Mouse (Mus musculus): Measurements from ENCODE around the gene Gm20696. TPM values are rescaled to one million over a fixed set of nuclear protein-coding genes. Genes with fewer than 3 reads are reported as not detected.

Gene Gm20696
- total and polyA plus RNA-seq, 3 experiments: 1.5 to 7.1 TPM; not detected in 1

GRCm38 (mm10) chr6:99258346-99258745, 408.3 kb downstream of the Gm20696 start:
- Histone ChIP-seq H3K9me3 (replicated peaks) (no peaks in the 10 kb centered on the region), H3K4me3 (ENCODE audit: low read depth, low read length) (no peak overlapping the region), H3K4me1 (ENCODE audit: insufficient read depth, low read depth, low read length) (no peaks in the 10 kb centered on the region), H3K27me3 (ENCODE audit: insufficient read depth, low read length) (no peaks in the 10 kb centered on the region), H3K36me3 (replicated peaks) (peaks cover 7% of the 10 kb centered on the region)
- no peak for ATAC-seq (ENCODE audit: extremely low read depth, insufficient number of reproducible peaks, low FRiP score, poor library complexity, severe bottlenecking)
- TF ChIP-seq POLR2AphosphoS5 (IDR thresholded peaks at IDR 0.05; ENCODE audit: insufficient replicate concordance, low read depth, low read length) (no peak), TAL1 (conservative IDR thresholded peaks at IDR 0.05; ENCODE audit: low read depth, low read length) (no peak), CTCF (IDR thresholded peaks at IDR 0.05; ENCODE audit: low read depth, low read length) (no peak), GATA2 (IDR thresholded peaks at IDR 0.05; ENCODE audit: borderline replicate concordance, low read depth, low read length) (no peak), GATA1 (IDR thresholded peaks at IDR 0.05; ENCODE audit: borderline replicate concordance, low read length) (no peak)
- DNase-seq (ENCODE audit: low spot score): no peak

- H3K4me1 ChIP-seq (ENCODE audit: insufficient read depth, low read depth, low read length): no peaks in the 10 kb centered on the region
- H3K4me3 ChIP-seq (ENCODE audit: low read depth, low read length): no peak overlapping the region
- no peak for ATAC-seq (ENCODE audit: extremely low read depth, insufficient number of reproducible peaks, low FRiP score, poor library complexity, severe bottlenecking)
- DNase-seq (ENCODE audit: low spot score): no peak
- H3K27me3 ChIP-seq (ENCODE audit: insufficient read depth, low read length): no peaks in the 10 kb centered on the region
- H3K9me3 ChIP-seq (replicated peaks): no peaks in the 10 kb centered on the region
- peaks cover 7% of the 10 kb centered on the region for H3K36me3 ChIP-seq (replicated peaks)
- TF ChIP-seq GATA1 (IDR thresholded peaks at IDR 0.05; ENCODE audit: borderline replicate concordance, low read length): no peak
- no peak for TF ChIP-seq POLR2AphosphoS5 (IDR thresholded peaks at IDR 0.05; ENCODE audit: insufficient replicate concordance, low read depth, low read length)
- no peak for TF ChIP-seq CTCF (IDR thresholded peaks at IDR 0.05; ENCODE audit: low read depth, low read length)
- no peak for TF ChIP-seq TAL1 (conservative IDR thresholded peaks at IDR 0.05; ENCODE audit: low read depth, low read length)
- TF ChIP-seq GATA2 (IDR thresholded peaks at IDR 0.05; ENCODE audit: borderline replicate concordance, low read depth, low read length): no peak
Observed at GRCm38 (mm10) chr6:99257676-99258075, 408.9 kb downstream of the Gm20696 start.

- Histone ChIP-seq H3K4me3 (ENCODE audit: low read depth, low read length) (no peak overlapping the region), H3K27me3 (ENCODE audit: insufficient read depth, low read length) (no peaks in the 10 kb centered on the region), H3K9me3 (replicated peaks) (no peaks in the 10 kb centered on the region), H3K4me1 (ENCODE audit: insufficient read depth, low read depth, low read length) (no peaks in the 10 kb centered on the region), H3K36me3 (replicated peaks) (peaks cover under 1% of the 10 kb centered on the region)
- ATAC-seq (ENCODE audit: extremely low read depth, insufficient number of reproducible peaks, low FRiP score, poor library complexity, severe bottlenecking): no peak
- TF ChIP-seq TAL1 (conservative IDR thresholded peaks at IDR 0.05; ENCODE audit: low read depth, low read length) (no peak), CTCF (IDR thresholded peaks at IDR 0.05; ENCODE audit: low read depth, low read length) (no peak), GATA2 (IDR thresholded peaks at IDR 0.05; ENCODE audit: borderline replicate concordance, low read depth, low read length) (no peak), POLR2AphosphoS5 (IDR thresholded peaks at IDR 0.05; ENCODE audit: insufficient replicate concordance, low read depth, low read length) (no peak), GATA1 (IDR thresholded peaks at IDR 0.05; ENCODE audit: borderline replicate concordance, low read length) (no peak)
- no peak for DNase-seq (ENCODE audit: low spot score)
Observed at GRCm38 (mm10) chr6:99253331-99253730, 413.3 kb downstream of the Gm20696 start.

GRCm38 (mm10) chr6:99252816-99253215, 413.8 kb downstream of the Gm20696 start:
- no peaks in the 10 kb centered on the region for H3K9me3 ChIP-seq (replicated peaks)
- no peaks in the 10 kb centered on the region for H3K4me1 ChIP-seq (ENCODE audit: insufficient read depth, low read depth, low read length)
- no peaks in the 10 kb centered on the region for H3K27me3 ChIP-seq (ENCODE audit: insufficient read depth, low read length)
- ATAC-seq (ENCODE audit: extremely low read depth, insufficient number of reproducible peaks, low FRiP score, poor library complexity, severe bottlenecking) (no peak), DNase-seq (ENCODE audit: low spot score) (no peak)
- no peak overlapping the region for H3K4me3 ChIP-seq (ENCODE audit: low read depth, low read length)
- H3K36me3 ChIP-seq (replicated peaks): peaks cover 2% of the 10 kb centered on the region
- TF ChIP-seq POLR2AphosphoS5 (IDR thresholded peaks at IDR 0.05; ENCODE audit: insufficient replicate concordance, low read depth, low read length): no peak
- TF ChIP-seq GATA1 (IDR thresholded peaks at IDR 0.05; ENCODE audit: borderline replicate concordance, low read length): no peak

- no peaks in the 10 kb centered on the region for H3K27me3 ChIP-seq (ENCODE audit: insufficient read depth, low read length)
- ATAC-seq (ENCODE audit: extremely low read depth, insufficient number of reproducible peaks, low FRiP score, poor library complexity, severe bottlenecking) (no peak), DNase-seq (ENCODE audit: low spot score) (no peak)
- H3K4me1 ChIP-seq (ENCODE audit: insufficient read depth, low read depth, low read length): no peaks in the 10 kb centered on the region
- H3K9me3 ChIP-seq (replicated peaks): no peaks in the 10 kb centered on the region
- H3K4me3 ChIP-seq (ENCODE audit: low read depth, low read length): no peak overlapping the region
- TF ChIP-seq GATA1 (IDR thresholded peaks at IDR 0.05; ENCODE audit: borderline replicate concordance, low read length): no peak
- no peak for TF ChIP-seq GATA2 (IDR thresholded peaks at IDR 0.05; ENCODE audit: borderline replicate concordance, low read depth, low read length)
- no peak for TF ChIP-seq TAL1 (conservative IDR thresholded peaks at IDR 0.05; ENCODE audit: low read depth, low read length)
- TF ChIP-seq POLR2AphosphoS5 (IDR thresholded peaks at IDR 0.05; ENCODE audit: insufficient replicate concordance, low read depth, low read length): no peak
- TF ChIP-seq CTCF (IDR thresholded peaks at IDR 0.05; ENCODE audit: low read depth, low read length): no peak
- H3K36me3 ChIP-seq (replicated peaks): peaks cover 2% of the 10 kb centered on the region
Observed at GRCm38 (mm10) chr6:99251924-99252323, 414.7 kb downstream of the Gm20696 start.

- no peak for DNase-seq (ENCODE audit: low spot score)
- Histone ChIP-seq H3K9me3 (replicated peaks) (no peaks in the 10 kb centered on the region), H3K4me1 (ENCODE audit: insufficient read depth, low read depth, low read length) (no peaks in the 10 kb centered on the region), H3K36me3 (replicated peaks) (peaks cover 2% of the 10 kb centered on the region), H3K4me3 (ENCODE audit: low read depth, low read length) (no peak overlapping the region), H3K27me3 (ENCODE audit: insufficient read depth, low read length) (no peaks in the 10 kb centered on the region)
- no peak for ATAC-seq (ENCODE audit: extremely low read depth, insufficient number of reproducible peaks, low FRiP score, poor library complexity, severe bottlenecking)
- TF ChIP-seq GATA1 (IDR thresholded peaks at IDR 0.05; ENCODE audit: borderline replicate concordance, low read length) (no peak), POLR2AphosphoS5 (IDR thresholded peaks at IDR 0.05; ENCODE audit: insufficient replicate concordance, low read depth, low read length) (no peak), CTCF (IDR thresholded peaks at IDR 0.05; ENCODE audit: low read depth, low read length) (no peak), TAL1 (conservative IDR thresholded peaks at IDR 0.05; ENCODE audit: low read depth, low read length) (no peak)
Observed at GRCm38 (mm10) chr6:99251222-99251621, 415.4 kb downstream of the Gm20696 start.

Data from G1E (cell line).